Mouse (Mus musculus): ENCODE results near the gene Cdh4.

DNA sequence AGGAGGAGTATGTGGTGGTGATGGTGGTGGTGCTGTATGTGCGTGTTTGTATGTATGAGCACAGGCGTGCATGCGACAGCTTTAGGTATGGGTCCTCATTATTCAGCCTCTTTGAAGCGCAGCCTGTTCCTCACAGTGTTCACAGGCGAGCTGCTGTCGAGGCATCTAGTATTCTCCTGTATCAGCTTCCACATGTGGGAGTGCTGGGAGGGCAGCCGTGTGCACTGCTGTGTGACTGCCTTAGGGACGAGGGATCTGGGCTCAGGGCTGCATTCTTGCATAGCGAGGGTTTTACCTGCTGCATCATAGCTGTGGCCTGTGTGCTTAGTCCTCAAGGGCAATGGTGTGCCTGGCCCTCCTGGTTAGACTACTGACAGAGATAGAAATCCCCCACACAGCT lies 158.9 kb downstream of the Cdh4 start:
- TF ChIP-seq CTCF (IDR thresholded peaks at IDR 0.05; ENCODE audit: low read depth) (no peak), EP300 (IDR thresholded peaks at IDR 0.05; ENCODE audit: low read depth) (no peak)
